In the genomic region with DNA sequence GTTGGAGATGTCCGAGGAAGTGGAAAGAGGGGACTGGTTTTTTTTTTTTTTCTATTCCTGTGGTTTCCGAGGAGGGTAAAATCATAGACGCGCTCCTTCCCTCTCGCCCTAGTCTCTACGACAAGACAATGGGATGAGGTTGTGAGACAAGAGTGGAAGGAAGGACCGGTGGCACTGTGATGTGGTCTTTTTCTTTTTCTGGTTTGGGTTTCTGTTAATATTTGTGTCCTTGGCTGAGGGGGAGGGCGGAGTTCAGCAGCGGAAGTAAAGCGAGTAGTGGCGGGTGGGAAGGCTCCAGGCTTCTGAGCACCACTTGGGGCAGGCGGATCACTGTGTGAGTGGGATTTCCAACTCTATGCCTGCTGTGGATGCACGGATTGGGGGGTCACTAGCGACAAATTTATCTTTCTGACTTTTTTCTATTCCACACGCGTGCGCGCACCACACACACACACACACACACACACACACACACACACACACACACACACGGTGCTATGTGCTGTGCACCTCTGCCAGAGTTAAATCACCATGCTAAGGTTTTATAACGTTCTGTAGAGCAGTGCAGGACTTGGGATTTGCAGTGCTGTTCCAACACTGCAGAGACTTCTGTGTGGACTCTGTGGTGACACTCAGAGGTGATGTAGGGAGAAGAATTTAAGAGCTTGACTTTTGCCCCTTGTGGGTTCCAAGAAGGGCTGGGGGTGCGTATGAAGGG, we compare ENCODE assay signal across 9 mouse cellular contexts. TPM values are rescaled to one million over a fixed set of nuclear protein-coding genes. Genes with fewer than 3 reads are reported as not detected.
DNase-seq lines count a peak whose midpoint lies in the region; ATAC-seq and TF ChIP-seq lines count a peak whose summit lies in the region.
"Had no signal": no experiment of that assay in that cellular context is flagged by ENCODE, and none has a peak within 500 bp of the region (broad histone marks: within the 10 kb centered on the region; RNA-seq: fewer than 3 reads in every experiment).

No protein-coding gene starts in this region.

- no peak for ATAC-seq in liver, embryonic 11.5 days (replicated peaks; ENCODE audit: low FRiP score)
- no peak for ATAC-seq in embryonic facial prominence, embryonic 12.5 days (ENCODE audit: insufficient number of reproducible peaks, insufficient read depth, low FRiP score, low TSS enrichment)
- no peak for ATAC-seq in limb, embryonic 11.5 days (ENCODE audit: insufficient number of reproducible peaks, low FRiP score, low TSS enrichment, low read depth)

- no peaks in the 10 kb centered on the region for H3K36me3 ChIP-seq in liver, embryonic 11.5 days (ENCODE audit: control insufficient read depth, insufficient read depth, low read length)
- H3K36me3 ChIP-seq in embryonic facial prominence, embryonic 12.5 days: no peaks in the 10 kb centered on the region
- no peaks in the 10 kb centered on the region for H3K36me3 ChIP-seq in limb, embryonic 11.5 days (ENCODE audit: control insufficient read depth, insufficient read depth, low read length)
- H3K36me3 ChIP-seq: liver, embryonic 15.5 days had no signal

- no peak overlapping the region for H3K27ac ChIP-seq in liver, embryonic 11.5 days (ENCODE audit: low read depth, low read length)
- H3K27ac ChIP-seq in embryonic facial prominence, embryonic 12.5 days: no peak overlapping the region
- no peak overlapping the region for H3K27ac ChIP-seq in limb, embryonic 11.5 days (replicated peaks; ENCODE audit: low read depth, low read length)
- peak overlapping the region; percentile 93 for H3K27ac ChIP-seq in olfactory bulb, adult 2 months (ENCODE audit: insufficient read depth, low read depth, low read length)
- H3K27ac ChIP-seq: liver, embryonic 15.5 days had no signal

- no peak overlapping the region for H3K9ac ChIP-seq in liver, embryonic 11.5 days (ENCODE audit: low read depth, low read length)
- H3K9ac ChIP-seq in embryonic facial prominence, embryonic 12.5 days: no peak overlapping the region
- no peak overlapping the region for H3K9ac ChIP-seq in limb, embryonic 11.5 days (ENCODE audit: low read length)
- H3K9ac ChIP-seq: liver, embryonic 15.5 days had no signal

- H3K9me3 ChIP-seq in liver, embryonic 11.5 days (ENCODE audit: control insufficient read depth, low read length): no peaks in the 10 kb centered on the region
- H3K9me3 ChIP-seq in embryonic facial prominence, embryonic 12.5 days: no peaks in the 10 kb centered on the region
- H3K9me3 ChIP-seq in limb, embryonic 11.5 days (ENCODE audit: control insufficient read depth, low read length): no peaks in the 10 kb centered on the region
- H3K9me3 ChIP-seq: liver, embryonic 15.5 days had no signal

- no peak for DNase-seq in liver, embryonic 11.5 days (ENCODE audit: low spot score)
- DNase-seq in liver: no peak
- peak; percentile 53 for DNase-seq in limb, embryonic 11.5 days (ENCODE audit: low spot score)
- no peak for DNase-seq in adrenal gland, postnatal 36 days
- no peak for DNase-seq in left cerebral cortex, postnatal 36 days (ENCODE audit: low spot score in 2 of 2)
- DNase-seq in lung, adult 18-20 months: no peak

- H3K27me3 ChIP-seq in liver, embryonic 11.5 days (replicated peaks; ENCODE audit: control insufficient read depth, insufficient read depth, low read length): peaks cover 98% of the 10 kb centered on the region
- H3K27me3 ChIP-seq in embryonic facial prominence, embryonic 12.5 days: peaks cover 87% of the 10 kb centered on the region
- peaks cover 94% of the 10 kb centered on the region for H3K27me3 ChIP-seq in limb, embryonic 11.5 days (ENCODE audit: control insufficient read depth, insufficient read depth, low read length)

- intact Hi-C loops in left cerebral cortex, postnatal 36 days (cut with DNase I): no loop called here

- peak overlapping the region; percentile 37 for H3K4me2 ChIP-seq in liver, embryonic 11.5 days
- H3K4me2 ChIP-seq in embryonic facial prominence, embryonic 12.5 days (replicated peaks): no peak overlapping the region
- no peak overlapping the region for H3K4me2 ChIP-seq in limb, embryonic 11.5 days (ENCODE audit: low read depth, severe bottlenecking)
- H3K4me2 ChIP-seq: liver, embryonic 15.5 days had no signal

- H3K4me3 ChIP-seq in liver, embryonic 11.5 days (ENCODE audit: low read depth, low read length): no peak overlapping the region
- H3K4me3 ChIP-seq in embryonic facial prominence, embryonic 12.5 days: peak overlapping the region; percentile 10; the same call in 1 of the 2 replicates
- H3K4me3 ChIP-seq in limb, embryonic 11.5 days (ENCODE audit: low read depth, low read length): no peak overlapping the region
- peak overlapping the region; percentile 24 for H3K4me3 ChIP-seq in olfactory bulb, adult 2 months (ENCODE audit: insufficient read depth, low read depth, low read length)

- TF ChIP-seq CTCF in olfactory bulb, adult 2 months (IDR thresholded peaks at IDR 0.05; ENCODE audit: insufficient read depth, low read depth, low read length): no peak

- H3K4me1 ChIP-seq in liver, embryonic 11.5 days (replicated peaks; ENCODE audit: control insufficient read depth, insufficient read depth, low read length): no peaks in the 10 kb centered on the region; the same call in 1 of the 2 replicates
- H3K4me1 ChIP-seq in embryonic facial prominence, embryonic 12.5 days: peaks cover 10% of the 10 kb centered on the region
- peaks cover 4% of the 10 kb centered on the region for H3K4me1 ChIP-seq in limb, embryonic 11.5 days (ENCODE audit: control insufficient read depth, insufficient read depth, low read length)
- H3K4me1 ChIP-seq in olfactory bulb, adult 2 months (ENCODE audit: control insufficient read depth, insufficient read depth, low read length): peaks cover 18% of the 10 kb centered on the region

- TF ChIP-seq POLR2A in olfactory bulb, adult 2 months (IDR thresholded peaks at IDR 0.05; ENCODE audit: insufficient read depth, low read depth, low read length): no peak

- WGBS in liver, embryonic 11.5 days: 5% methylated on average over 21 of the region's 21 CpGs
- WGBS in embryonic facial prominence, embryonic 12.5 days: 4% methylated on average over 21 of the region's 21 CpGs
- 2% methylated on average over 21 of the region's 21 CpGs for WGBS in limb, embryonic 11.5 days
- 28% methylated on average over 21 of the region's 21 CpGs for WGBS in olfactory bulb, adult 2 months

RNA-seq across cellular contexts. Expression of gene Pax6, which starts 14.1 kb away (rescaled TPM):
- polyA plus RNA-seq in liver, embryonic 11.5 days (2014; fragmentation: Nextera tagmentation; extraction: Ambion mirVana): 0.26 TPM in 1 of 2 replicates, not detected in the other
- polyA plus RNA-seq in embryonic facial prominence, embryonic 12.5 days (2016; fragmentation: Nextera tagmentation; extraction: Ambion mirVana): 13.7 and 20.8 TPM in 2 replicates
- 0.11 and 0.23 TPM in 2 replicates for polyA plus RNA-seq in limb, embryonic 11.5 days (2014; fragmentation: Nextera tagmentation; extraction: Ambion mirVana)
- not detected in 2 replicates for polyA plus RNA-seq in olfactory bulb, adult 2 months (2012; ENCODE audit: insufficient read depth, insufficient read length, low replicate concordance, missing spikeins)
- not detected for total RNA-seq in adrenal gland, postnatal 36 days (2021)
- 10 to 100 TPM in 1 of 2 experiments, 1 to 10 TPM in 1; 8.1 to 12.4 TPM for total RNA-seq in left cerebral cortex, postnatal 36 days (2021)
- polyA plus RNA-seq: liver, embryonic 15.5 days had no signal

Comparison
In these comparisons a context has a peak if more than half of its experiments do, and no peak if none do; other contexts are left out.
1. H3K4me3 ChIP-seq: peak in embryonic facial prominence, embryonic 12.5 days (single experiment) and olfactory bulb, adult 2 months (single experiment); none in liver, embryonic 11.5 days (single experiment) and limb, embryonic 11.5 days (single experiment).